Mouse (Mus musculus) MEL (cell line): ENCODE results near the gene Spop.

Experiments used
- CHD2 ChIP-seq: IDR thresholded peaks from 2 replicates; pipeline ENCODE4 v1.6.1; 2011; ENCODE audit warnings: low read length, improper control_type of control experiment
- CTCF ChIP-seq, 3 experiments: IDR thresholded peaks in 2 of 3; conservative IDR thresholded peaks in 1 of 3; 2 replicates each; pipeline ENCODE4 v1.5.1; 2011 to 2012; ENCODE audit warnings: low read length in 3 of 3, low read depth in 2 of 3, mild to moderate bottlenecking in 2 of 3, improper control_type of control experiment in 1 of 3, inconsistent platforms in 1 of 3, mixed read lengths in 1 of 3, moderate library complexity in 1 of 3; ENCODE audit not compliant: control insufficient read depth in 1 of 3, insufficient read depth in 1 of 3, poor library complexity in 1 of 3, severe bottlenecking in 1 of 3
- ETS1 ChIP-seq: IDR thresholded peaks from 2 replicates; pipeline ENCODE4 v1.6.1; 2012; ENCODE audit warnings: low read depth, mild to moderate bottlenecking, inconsistent platforms, low read length, improper control_type of control experiment, moderate library complexity

DNA sequence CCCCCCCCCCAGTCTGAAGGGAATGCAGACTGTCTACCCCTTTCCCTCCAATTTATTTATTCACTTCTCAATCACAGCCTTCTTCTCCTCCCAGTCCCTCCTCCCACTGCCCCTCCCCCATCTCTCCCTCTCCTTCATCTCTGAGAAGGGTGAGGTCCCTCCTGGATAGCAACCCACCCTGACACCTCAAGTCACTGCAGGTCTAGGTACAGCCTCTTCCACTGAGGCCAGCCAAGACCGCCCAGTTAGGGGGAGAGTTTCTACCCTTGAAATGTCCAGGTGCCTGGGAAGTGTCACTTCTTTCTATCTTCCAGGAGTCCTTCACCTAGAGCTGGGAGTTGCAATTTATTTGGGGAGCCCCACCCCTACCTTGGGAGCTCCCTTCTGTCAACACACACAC lies 98.0 kb downstream of the Spop start:
- no peak for TF ChIP-seq ETS1
- TF ChIP-seq CHD2: no peak
- TF ChIP-seq CTCF (IDR thresholded peaks at IDR 0.05 in 2 of 3, conservative IDR thresholded peaks at IDR 0.05 in 1 of 3; ENCODE audit: control insufficient read depth in 1 of 3, insufficient read depth in 1 of 3, low read depth in 2 of 3, low read length in 3 of 3, poor library complexity in 1 of 3, severe bottlenecking in 1 of 3): no peak
